Mouse (Mus musculus): ENCODE results near the gene Nod1.

- TF ChIP-seq EP300 (IDR thresholded peaks at IDR 0.05; ENCODE audit: low read depth) (no peak), CTCF (IDR thresholded peaks at IDR 0.05; ENCODE audit: low read depth) (no peak)
These were observed 46.0 kb upstream of the Nod1 start for GRCm38 (mm10) chr6:55018417-55018816.

Measured in heart, postnatal 0 days (tissue).